Mouse (Mus musculus) forebrain, embryonic 12.5 days (tissue): ENCODE data around the gene Slc12a5. TPM values are rescaled to one million over a fixed set of nuclear protein-coding genes. Genes with fewer than 3 reads are reported as not detected.

ENCODE experiments used
- ATAC-seq: fragments of 200-750 bp; cut with Nextera tagmentation; 2 replicates; pipeline ENCODE4 v1.8.0; 2017; ENCODE audit warnings: moderate TSS enrichment; ENCODE audit not compliant: low FRiP score
- H3K27ac ChIP-seq: fragments of 300-500 bp; sonication (generic); 2 replicates; pipeline ENCODE4 v1.5.1; 2016; ENCODE audit warnings: mild to moderate bottlenecking
- H3K27me3 ChIP-seq: fragments of 300-500 bp; sonication (generic); 2 replicates; pipeline ENCODE4 v1.6.1; 2016; ENCODE audit warnings: mild to moderate bottlenecking
- H3K36me3 ChIP-seq: fragments of 300-500 bp; sonication (generic); replicated peaks from 2 replicates; pipeline ENCODE4 v1.6.1; 2016; ENCODE audit warnings: mild to moderate bottlenecking
- H3K4me1 ChIP-seq: fragments of 300-500 bp; sonication (generic); 2 replicates; pipeline ENCODE4 v1.6.1; 2016
- H3K4me2 ChIP-seq: fragments of 300-500 bp; sonication (generic); 2 replicates; pipeline ENCODE4 v1.6.1; 2016; ENCODE audit warnings: mild to moderate bottlenecking, moderate library complexity
- H3K4me3 ChIP-seq: fragments of 300-500 bp; sonication (generic); replicated peaks from 2 replicates; pipeline ENCODE4 v1.5.1; 2016; ENCODE audit warnings: mild to moderate bottlenecking
- H3K9ac ChIP-seq: fragments of 300-500 bp; sonication (generic); 2 replicates; pipeline ENCODE4 v1.6.1; 2016; ENCODE audit warnings: mild to moderate bottlenecking
- H3K9me3 ChIP-seq: fragments of 300-500 bp; sonication (generic); 2 replicates; pipeline ENCODE4 v1.6.1; 2016
- WGBS: fragments of 180-500 bp; shearing (Covaris S2); methylation state at CpG from one replicate; pipeline ENCODE4 v1.1.7; 2016; 5-methylcytosine and 5-hydroxymethylcytosine counted together
- polyA plus RNA-seq: library from polyadenylated mRNA; unstranded; fragments of >200 nt; fragmentation: Nextera tagmentation; extraction: Ambion mirVana; gene quantifications from 2 replicates; pipeline ENCODE4 v1.2.1, GENCODE M21; 2016

Gene Slc12a5
- polyA plus RNA-seq, 1 experiment from 2014 or later: 5.6 TPM

GRCm38 (mm10) chr2:164951745-164952144 lies 8.9 kb upstream of the Slc12a5 start:
- no peak for ATAC-seq
- Histone ChIP-seq H3K9ac (no peak overlapping the region), H3K27me3 (peaks cover 83% of the 10 kb centered on the region), H3K4me3 (no peak overlapping the region), H3K9me3 (no peaks in the 10 kb centered on the region), H3K4me2 (no peak overlapping the region), H3K4me1 (peaks cover 21% of the 10 kb centered on the region), H3K27ac (no peak overlapping the region), H3K36me3 (no peaks in the 10 kb centered on the region)
- 82% methylated on average over 4 of the region's 4 CpGs for WGBS

- ATAC-seq: no peak
- H3K9ac ChIP-seq: no peak overlapping the region
- H3K4me3 ChIP-seq: no peak overlapping the region
- H3K27me3 ChIP-seq: peaks cover 80% of the 10 kb centered on the region
- no peak overlapping the region for H3K4me2 ChIP-seq
- peaks cover 21% of the 10 kb centered on the region for H3K4me1 ChIP-seq
- H3K9me3 ChIP-seq: no peaks in the 10 kb centered on the region
- H3K36me3 ChIP-seq: no peaks in the 10 kb centered on the region
- no peak overlapping the region for H3K27ac ChIP-seq
- WGBS: 39% methylated on average over 13 of the region's 13 CpGs
These were observed 8.2 kb upstream of the Slc12a5 start for GRCm38 (mm10) chr2:164952448-164952847.

GRCm38 (mm10) chr2:164953224-164953623 lies 7.4 kb upstream of the Slc12a5 start:
- no peak overlapping the region for H3K9ac ChIP-seq
- H3K4me1 ChIP-seq: peaks cover 18% of the 10 kb centered on the region
- no peak overlapping the region for H3K4me3 ChIP-seq
- H3K27ac ChIP-seq: no peak overlapping the region
- H3K36me3 ChIP-seq: no peaks in the 10 kb centered on the region
- H3K9me3 ChIP-seq: 0 out of 2 replicates have a peak, but pooled peaks cover 3% of the 10 kb centered on the region
- WGBS: 1% methylated on average over 21 of the region's 21 CpGs
- peak overlapping the region; percentile 24; the same call in 1 of the 2 replicates for H3K4me2 ChIP-seq
- ATAC-seq: peak; percentile 84
- H3K27me3 ChIP-seq: peaks cover 76% of the 10 kb centered on the region

- H3K27ac ChIP-seq: no peak overlapping the region
- H3K9me3 ChIP-seq: 0 out of 2 replicates have a peak, but pooled peaks cover 3% of the 10 kb centered on the region
- 72% methylated on average over 4 of the region's 4 CpGs for WGBS
- no peak for ATAC-seq
- H3K4me2 ChIP-seq: no peak overlapping the region
- peaks cover 53% of the 10 kb centered on the region for H3K27me3 ChIP-seq
- no peak overlapping the region for H3K9ac ChIP-seq
- no peaks in the 10 kb centered on the region for H3K36me3 ChIP-seq
- H3K4me3 ChIP-seq: no peak overlapping the region
- H3K4me1 ChIP-seq: peaks cover 10% of the 10 kb centered on the region
These were observed 4.9 kb upstream of the Slc12a5 start for GRCm38 (mm10) chr2:164955725-164956124.

- Histone ChIP-seq H3K27me3 (peaks cover 48% of the 10 kb centered on the region), H3K9me3 (0 out of 2 replicates have a peak, but pooled peaks cover 3% of the 10 kb centered on the region), H3K4me2 (no peak overlapping the region), H3K27ac (no peak overlapping the region), H3K4me1 (peaks cover 15% of the 10 kb centered on the region), H3K36me3 (no peaks in the 10 kb centered on the region), H3K9ac (no peak overlapping the region), H3K4me3 (no peak overlapping the region)
- ATAC-seq: no peak
- WGBS: 79% methylated on average over 5 of the region's 5 CpGs
These were observed 4.4 kb upstream of the Slc12a5 start for GRCm38 (mm10) chr2:164956195-164956594.

- Histone ChIP-seq H3K4me1 (peaks cover 22% of the 10 kb centered on the region), H3K4me3 (no peak overlapping the region), H3K27ac (no peak overlapping the region), H3K4me2 (no peak overlapping the region), H3K36me3 (no peaks in the 10 kb centered on the region), H3K9me3 (0 out of 2 replicates have a peak, but pooled peaks cover 3% of the 10 kb centered on the region), H3K9ac (no peak overlapping the region), H3K27me3 (peaks cover 33% of the 10 kb centered on the region)
- no peak for ATAC-seq
- WGBS: 71% methylated on average over 9 of the region's 9 CpGs
These were observed 2.9 kb upstream of the Slc12a5 start for GRCm38 (mm10) chr2:164957548-164958315.

- H3K9me3 ChIP-seq: 0 out of 2 replicates have a peak, but pooled peaks cover 3% of the 10 kb centered on the region
- peak overlapping the region; percentile 63 for H3K4me2 ChIP-seq
- no peak for ATAC-seq
- no peak overlapping the region for H3K9ac ChIP-seq
- 0 out of 2 replicates have a peak overlapping the region, but pooled peaks have one; percentile 13 for H3K27ac ChIP-seq
- WGBS: 9% methylated on average over 17 of the region's 17 CpGs
- H3K4me1 ChIP-seq: peaks cover 42% of the 10 kb centered on the region
- H3K27me3 ChIP-seq: peaks cover 21% of the 10 kb centered on the region
- no peaks in the 10 kb centered on the region for H3K36me3 ChIP-seq
- peak overlapping the region; percentile 63 for H3K4me3 ChIP-seq
These were observed 1.0 kb downstream of the Slc12a5 start for GRCm38 (mm10) chr2:164961506-164962182.

- no peaks in the 10 kb centered on the region for H3K36me3 ChIP-seq
- H3K4me3 ChIP-seq: no peak overlapping the region
- no peak overlapping the region for H3K4me2 ChIP-seq
- H3K27me3 ChIP-seq: peaks cover 21% of the 10 kb centered on the region
- H3K27ac ChIP-seq: no peak overlapping the region
- no peak overlapping the region for H3K9ac ChIP-seq
- peaks cover 45% of the 10 kb centered on the region for H3K4me1 ChIP-seq
- no peak for ATAC-seq
- WGBS: 54% methylated on average over 7 of the region's 7 CpGs
- H3K9me3 ChIP-seq: 0 out of 2 replicates have a peak, but pooled peaks cover 3% of the 10 kb centered on the region
These were observed 1.6 kb downstream of the Slc12a5 start for GRCm38 (mm10) chr2:164962183-164962580.

GRCm38 (mm10) chr2:164964242-164964894 lies 3.8 kb downstream of the Slc12a5 start:
- peak; percentile 76 for ATAC-seq
- no peaks in the 10 kb centered on the region for H3K36me3 ChIP-seq
- H3K4me3 ChIP-seq: no peak overlapping the region
- WGBS: 23% methylated on average over 9 of the region's 9 CpGs
- no peak overlapping the region for H3K9ac ChIP-seq
- peaks cover 37% of the 10 kb centered on the region for H3K27me3 ChIP-seq
- H3K27ac ChIP-seq: peak overlapping the region; percentile 74
- peak overlapping the region; percentile 39 for H3K4me2 ChIP-seq
- H3K4me1 ChIP-seq: peaks cover 67% of the 10 kb centered on the region
- no peaks in the 10 kb centered on the region for H3K9me3 ChIP-seq

GRCm38 (mm10) chr2:164964981-164965380 lies 4.4 kb downstream of the Slc12a5 start:
- no peaks in the 10 kb centered on the region for H3K9me3 ChIP-seq
- no peak overlapping the region for H3K4me3 ChIP-seq
- peaks cover 43% of the 10 kb centered on the region for H3K27me3 ChIP-seq
- H3K4me1 ChIP-seq: peaks cover 73% of the 10 kb centered on the region
- peak overlapping the region; percentile 74 for H3K27ac ChIP-seq
- H3K4me2 ChIP-seq: peak overlapping the region; percentile 39; the same call in 1 of the 2 replicates
- H3K36me3 ChIP-seq: no peaks in the 10 kb centered on the region
- no peak overlapping the region for H3K9ac ChIP-seq
- 88% methylated on average over 1 of the region's 1 CpGs for WGBS
- ATAC-seq: no peak; the same call in 1 of the 2 replicates

- no peak overlapping the region for H3K9ac ChIP-seq
- H3K27ac ChIP-seq: no peak overlapping the region
- peaks cover 75% of the 10 kb centered on the region for H3K4me1 ChIP-seq
- peaks cover 57% of the 10 kb centered on the region for H3K27me3 ChIP-seq
- no peak overlapping the region for H3K4me2 ChIP-seq
- 23% methylated on average over 8 of the region's 8 CpGs for WGBS
- no peak overlapping the region for H3K4me3 ChIP-seq
- H3K9me3 ChIP-seq: no peaks in the 10 kb centered on the region
- no peak for ATAC-seq
- no peaks in the 10 kb centered on the region for H3K36me3 ChIP-seq
These were observed 5.8 kb downstream of the Slc12a5 start for GRCm38 (mm10) chr2:164966381-164966780.

GRCm38 (mm10) chr2:164967193-164967592 lies 6.6 kb downstream of the Slc12a5 start:
- ATAC-seq: no peak
- H3K9me3 ChIP-seq: no peaks in the 10 kb centered on the region
- H3K9ac ChIP-seq: no peak overlapping the region
- peaks cover 74% of the 10 kb centered on the region for H3K4me1 ChIP-seq
- H3K4me3 ChIP-seq: 0 out of 2 replicates have a peak overlapping the region, but pooled peaks have one; percentile 44
- H3K36me3 ChIP-seq: no peaks in the 10 kb centered on the region
- 5% methylated on average over 6 of the region's 6 CpGs for WGBS
- H3K27me3 ChIP-seq: peaks cover 65% of the 10 kb centered on the region
- H3K27ac ChIP-seq: no peak overlapping the region
- peak overlapping the region; percentile 64; the same call in 1 of the 2 replicates for H3K4me2 ChIP-seq
